Mouse (Mus musculus): Measurements from ENCODE around the gene Pitpnb. TPM values are rescaled to one million over a fixed set of nuclear protein-coding genes. Genes with fewer than 3 reads are reported as not detected.
A peak's percentile ranks its signal among the peaks of the same experiment; 100 is the strongest.

Gene Pitpnb
- polyA plus RNA-seq, 1 experiment from 2014 or later = 109 TPM

DNA sequence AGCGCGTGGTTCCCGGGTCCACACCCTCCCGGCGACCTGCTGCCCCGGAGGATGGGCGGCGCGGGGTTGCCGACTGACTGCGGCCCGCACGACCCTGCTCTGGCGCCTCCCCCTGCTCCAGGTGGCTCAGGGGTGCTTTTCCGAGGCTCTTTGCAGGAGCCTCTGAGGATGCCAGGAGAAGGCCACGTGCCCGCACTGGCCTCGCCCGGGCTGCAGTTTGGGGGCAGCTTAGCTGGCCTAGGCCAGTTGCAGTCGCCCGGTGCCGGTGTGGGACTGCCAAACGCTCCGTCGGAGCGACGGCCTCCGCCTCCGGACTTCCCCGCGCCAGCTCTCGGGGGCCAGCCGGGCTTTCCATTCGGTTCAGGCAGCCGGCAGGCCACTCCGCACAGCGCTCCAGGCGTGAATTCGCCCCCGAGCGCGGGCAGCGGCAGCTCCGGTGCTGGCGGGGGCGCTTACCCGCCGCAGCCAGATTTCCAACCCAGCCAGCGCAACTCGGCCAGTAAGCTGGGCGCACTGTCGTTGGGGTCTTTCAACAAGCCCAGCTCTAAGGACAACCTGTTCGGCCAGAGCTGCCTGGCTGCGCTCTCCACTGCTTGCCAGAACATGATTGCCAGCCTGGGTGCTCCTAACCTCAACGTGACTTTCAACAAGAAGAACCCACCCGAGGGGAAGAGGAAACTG is 89.6 kb downstream of the Pitpnb start:
- no peak overlapping the region for H3K27ac ChIP-seq (ENCODE audit: low read depth, low read length)
- WGBS = 2% methylated on average over 55 of the region's 56 CpGs
- ATAC-seq (ENCODE audit: low read depth) = no peak
- no peaks in the 10 kb centered on the region for H3K9me3 ChIP-seq (ENCODE audit: control insufficient read depth, low read length)
- H3K36me3 ChIP-seq (ENCODE audit: control insufficient read depth, insufficient read depth, low read length) = no peaks in the 10 kb centered on the region; the same call in 1 of the 2 replicates
- peaks cover 60% of the 10 kb centered on the region for H3K4me1 ChIP-seq (ENCODE audit: control insufficient read depth, insufficient read depth, low read length)
- peaks cover 2% of the 10 kb centered on the region; the same call in 1 of the 2 replicates for H3K27me3 ChIP-seq (ENCODE audit: control insufficient read depth, insufficient read depth, low read length)
- H3K9ac ChIP-seq (replicated peaks; ENCODE audit: low read depth, low read length) = peak overlapping the region; percentile 85
- peak overlapping the region; percentile 78 for H3K4me3 ChIP-seq (ENCODE audit: low read depth, low read length)
- peak overlapping the region; percentile 96 for H3K4me2 ChIP-seq (ENCODE audit: low read depth, low read length)

DNA sequence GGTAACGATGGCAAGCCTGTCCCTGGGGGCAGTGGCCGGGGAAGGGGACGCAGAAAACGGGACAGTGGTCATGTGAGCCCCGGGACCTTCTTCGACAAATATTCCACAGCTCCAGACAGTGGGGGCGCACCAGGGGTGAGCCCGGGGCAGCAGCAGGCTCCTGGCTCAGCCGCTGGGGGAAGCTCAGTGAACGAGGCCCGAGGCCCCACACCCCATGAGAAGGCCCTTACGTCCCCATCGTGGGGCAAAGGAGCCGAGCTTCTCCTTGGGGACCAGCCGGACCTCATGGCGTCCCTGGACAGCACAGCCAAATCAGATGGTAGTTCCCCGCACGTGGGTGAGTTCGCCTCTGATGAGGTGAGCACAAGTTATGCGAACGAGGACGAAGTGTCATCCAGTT is 90.3 kb downstream of the Pitpnb start:
- ATAC-seq (ENCODE audit: low read depth) = no peak
- H3K4me1 ChIP-seq (ENCODE audit: control insufficient read depth, insufficient read depth, low read length) = peaks cover 60% of the 10 kb centered on the region
- H3K27me3 ChIP-seq (ENCODE audit: control insufficient read depth, insufficient read depth, low read length) = peaks cover 2% of the 10 kb centered on the region; the same call in 1 of the 2 replicates
- no peaks in the 10 kb centered on the region; the same call in 1 of the 2 replicates for H3K36me3 ChIP-seq (ENCODE audit: control insufficient read depth, insufficient read depth, low read length)
- H3K4me3 ChIP-seq (ENCODE audit: low read depth, low read length) = peak overlapping the region; percentile 78
- 24% methylated on average over 22 of the region's 22 CpGs for WGBS
- H3K27ac ChIP-seq (ENCODE audit: low read depth, low read length) = no peak overlapping the region
- peak overlapping the region; percentile 96 for H3K4me2 ChIP-seq (ENCODE audit: low read depth, low read length)
- no peaks in the 10 kb centered on the region for H3K9me3 ChIP-seq (ENCODE audit: control insufficient read depth, low read length)
- peak overlapping the region; percentile 85 for H3K9ac ChIP-seq (replicated peaks; ENCODE audit: low read depth, low read length)

DNA sequence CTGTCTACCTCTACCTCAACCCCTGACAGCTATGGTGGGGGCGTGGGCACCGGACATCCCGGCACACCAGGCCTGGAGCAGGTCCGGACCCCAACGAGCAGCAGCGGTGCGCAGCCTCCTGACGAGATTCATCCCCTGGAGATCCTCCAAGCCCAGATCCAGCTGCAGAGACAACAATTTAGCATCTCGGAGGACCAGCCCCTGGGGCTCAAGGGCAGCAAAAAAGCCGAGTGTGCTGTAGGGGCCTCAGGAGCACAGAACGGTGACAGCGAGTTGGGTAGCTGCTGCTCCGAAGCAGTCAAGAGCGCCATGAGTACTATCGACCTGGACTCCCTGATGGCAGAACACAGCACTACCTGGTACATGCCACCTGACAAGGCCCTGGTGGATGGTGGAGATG is 90.9 kb downstream of the Pitpnb start:
- peak overlapping the region; percentile 96 for H3K4me2 ChIP-seq (ENCODE audit: low read depth, low read length)
- 44% methylated on average over 15 of the region's 15 CpGs for WGBS
- H3K27me3 ChIP-seq (ENCODE audit: control insufficient read depth, insufficient read depth, low read length) = peaks cover 2% of the 10 kb centered on the region; the same call in 1 of the 2 replicates
- H3K4me1 ChIP-seq (ENCODE audit: control insufficient read depth, insufficient read depth, low read length) = peaks cover 65% of the 10 kb centered on the region
- H3K9me3 ChIP-seq (ENCODE audit: control insufficient read depth, low read length) = no peaks in the 10 kb centered on the region
- peak overlapping the region; percentile 78 for H3K4me3 ChIP-seq (ENCODE audit: low read depth, low read length)
- H3K9ac ChIP-seq (replicated peaks; ENCODE audit: low read depth, low read length) = peak overlapping the region; percentile 85
- ATAC-seq (ENCODE audit: low read depth) = no peak
- no peak overlapping the region for H3K27ac ChIP-seq (ENCODE audit: low read depth, low read length)
- no peaks in the 10 kb centered on the region; the same call in 1 of the 2 replicates for H3K36me3 ChIP-seq (ENCODE audit: control insufficient read depth, insufficient read depth, low read length)

DNA sequence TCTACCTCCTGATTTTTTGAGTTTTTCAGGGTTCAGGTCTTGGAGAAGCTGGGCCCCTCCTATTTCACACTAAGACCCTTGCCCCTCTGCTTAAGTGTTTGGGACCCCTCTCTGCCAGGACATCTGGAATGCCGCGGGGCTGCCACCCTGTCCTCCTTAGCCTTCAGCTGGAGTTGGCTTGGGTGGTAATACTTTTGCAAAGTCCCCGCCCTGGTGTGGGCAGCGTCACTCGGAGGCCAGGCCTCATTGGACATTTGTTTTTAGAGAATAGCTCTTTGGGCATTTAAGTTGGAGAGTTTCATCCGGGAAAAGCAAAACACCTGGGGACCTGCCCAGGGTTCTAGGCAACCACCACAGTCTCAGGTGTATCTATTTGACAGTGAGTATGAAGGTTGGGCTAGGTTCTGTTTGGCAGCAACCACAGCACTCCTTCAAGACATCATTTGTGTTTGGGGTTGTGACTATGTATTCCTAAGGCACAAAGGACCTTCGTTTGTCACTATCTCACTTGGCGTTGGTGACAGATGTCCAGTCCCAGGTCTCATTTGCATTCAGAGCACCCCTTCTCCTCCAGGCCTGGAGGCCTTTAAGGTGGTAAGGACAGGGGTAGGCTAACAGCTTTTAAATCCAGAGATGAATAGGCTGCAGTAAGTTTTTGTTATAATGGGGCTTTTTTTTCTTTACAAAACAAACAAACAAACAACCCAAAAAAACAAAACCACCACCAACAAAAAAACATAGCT is 91.7 kb downstream of the Pitpnb start:
- peak overlapping the region; percentile 96 for H3K4me2 ChIP-seq (ENCODE audit: low read depth, low read length)
- 40% methylated on average over 8 of the region's 8 CpGs for WGBS
- H3K27ac ChIP-seq (ENCODE audit: low read depth, low read length) = peak overlapping the region; percentile 55; the same call in 1 of the 2 replicates
- H3K27me3 ChIP-seq (ENCODE audit: control insufficient read depth, insufficient read depth, low read length) = peaks cover 2% of the 10 kb centered on the region; the same call in 1 of the 2 replicates
- ATAC-seq (ENCODE audit: low read depth) = no peak
- no peaks in the 10 kb centered on the region for H3K9me3 ChIP-seq (ENCODE audit: control insufficient read depth, low read length)
- H3K36me3 ChIP-seq (ENCODE audit: control insufficient read depth, insufficient read depth, low read length) = no peaks in the 10 kb centered on the region; the same call in 1 of the 2 replicates
- peak overlapping the region; percentile 78 for H3K4me3 ChIP-seq (ENCODE audit: low read depth, low read length)
- peaks cover 70% of the 10 kb centered on the region for H3K4me1 ChIP-seq (ENCODE audit: control insufficient read depth, insufficient read depth, low read length)
- H3K9ac ChIP-seq (replicated peaks; ENCODE audit: low read depth, low read length) = peak overlapping the region; percentile 85

DNA sequence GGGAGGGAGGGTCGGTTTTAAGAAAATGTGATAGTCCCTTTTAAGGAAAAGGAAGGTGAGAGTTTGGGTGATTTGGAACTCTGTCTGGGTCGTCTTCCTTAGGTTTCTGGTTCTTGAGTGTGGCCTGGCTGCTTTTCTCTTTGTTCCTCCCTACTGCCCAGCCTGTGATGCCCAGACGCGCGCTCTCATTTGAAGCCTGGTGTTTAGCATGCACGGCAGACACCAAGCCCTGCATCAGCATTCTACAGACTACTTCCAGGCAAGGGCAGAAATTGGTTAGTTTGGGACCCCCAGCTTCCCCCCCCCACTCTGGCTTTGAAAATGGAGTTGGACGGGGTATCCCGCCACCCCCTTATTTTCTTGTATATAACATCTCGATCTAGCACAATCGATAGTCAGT is 92.4 kb downstream of the Pitpnb start:
- ATAC-seq (ENCODE audit: low read depth) = no peak
- WGBS = 29% methylated on average over 10 of the region's 10 CpGs
- H3K36me3 ChIP-seq (ENCODE audit: control insufficient read depth, insufficient read depth, low read length) = no peaks in the 10 kb centered on the region; the same call in 1 of the 2 replicates

DNA sequence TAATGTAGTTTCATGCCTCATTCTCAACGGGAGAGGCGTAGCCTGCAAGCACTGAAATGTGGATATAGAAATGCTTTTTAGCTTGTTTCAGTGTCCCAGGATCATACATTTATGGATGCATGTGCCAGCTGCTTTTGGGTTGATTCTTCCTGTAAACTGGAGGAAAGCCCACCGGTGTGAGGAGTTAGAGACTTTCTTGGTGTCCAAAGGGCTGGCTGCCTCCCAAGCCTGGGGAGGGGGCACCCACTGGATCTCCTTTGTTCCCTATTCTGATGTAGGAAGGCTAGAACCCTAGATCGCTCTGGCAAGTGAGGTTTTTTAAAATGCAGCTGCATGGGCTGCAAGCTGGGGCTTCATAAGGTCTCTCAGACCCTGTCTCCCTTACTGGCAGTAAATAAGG is 93.1 kb downstream of the Pitpnb start:
- Histone ChIP-seq H3K9me3 (ENCODE audit: control insufficient read depth, low read length) (no peaks in the 10 kb centered on the region), H3K9ac (replicated peaks; ENCODE audit: low read depth, low read length) (peak overlapping the region; percentile 4), H3K27me3 (ENCODE audit: control insufficient read depth, insufficient read depth, low read length) (no peaks in the 10 kb centered on the region), H3K4me1 (ENCODE audit: control insufficient read depth, insufficient read depth, low read length) (peaks cover 74% of the 10 kb centered on the region), H3K27ac (ENCODE audit: low read depth, low read length) (no peak overlapping the region), H3K4me3 (ENCODE audit: low read depth, low read length) (peak overlapping the region; percentile 78), H3K4me2 (ENCODE audit: low read depth, low read length) (peak overlapping the region; percentile 96), H3K36me3 (ENCODE audit: control insufficient read depth, insufficient read depth, low read length) (no peaks in the 10 kb centered on the region; the same call in 1 of the 2 replicates)
- ATAC-seq (ENCODE audit: low read depth) = no peak
- WGBS = 45% methylated on average over 4 of the region's 4 CpGs

More for the DNA sequence above, 92.4 kb downstream of the Pitpnb start:
- Histone ChIP-seq H3K4me3 (ENCODE audit: low read depth, low read length) (peak overlapping the region; percentile 78), H3K27me3 (ENCODE audit: control insufficient read depth, insufficient read depth, low read length) (0 out of 2 replicates have a peak, but pooled peaks cover 2% of the 10 kb centered on the region), H3K9ac (replicated peaks; ENCODE audit: low read depth, low read length) (peak overlapping the region; percentile 85; the same call in 1 of the 2 replicates), H3K4me1 (ENCODE audit: control insufficient read depth, insufficient read depth, low read length) (peaks cover 73% of the 10 kb centered on the region), H3K27ac (ENCODE audit: low read depth, low read length) (peak overlapping the region; percentile 55; the same call in 1 of the 2 replicates), H3K4me2 (ENCODE audit: low read depth, low read length) (peak overlapping the region; percentile 96), H3K9me3 (ENCODE audit: control insufficient read depth, low read length) (no peaks in the 10 kb centered on the region)

DNA sequence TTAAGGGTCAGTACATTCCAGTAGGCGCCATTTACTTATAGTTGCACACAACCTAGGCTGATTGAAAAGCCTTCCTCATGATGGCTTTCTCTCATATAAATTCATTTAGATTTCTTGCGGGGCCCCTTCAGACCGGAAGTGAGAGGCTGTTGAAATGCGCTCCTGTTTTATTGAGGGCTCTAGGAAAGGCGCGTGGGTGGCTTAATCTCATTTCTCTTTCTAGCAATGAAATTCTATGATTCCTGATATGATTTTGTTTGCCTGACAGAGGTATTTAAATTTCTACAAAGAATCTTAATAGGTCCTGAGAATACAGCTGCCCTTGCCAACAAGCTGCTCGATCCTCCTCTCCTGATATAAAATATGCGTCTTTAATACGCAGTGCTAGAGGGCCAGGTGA is 95.2 kb downstream of the Pitpnb start:
- Histone ChIP-seq H3K4me1 (ENCODE audit: control insufficient read depth, insufficient read depth, low read length) (peaks cover 62% of the 10 kb centered on the region), H3K36me3 (ENCODE audit: control insufficient read depth, insufficient read depth, low read length) (no peaks in the 10 kb centered on the region), H3K9me3 (ENCODE audit: control insufficient read depth, low read length) (no peaks in the 10 kb centered on the region), H3K9ac (replicated peaks; ENCODE audit: low read depth, low read length) (no peak overlapping the region), H3K4me3 (ENCODE audit: low read depth, low read length) (peak overlapping the region; percentile 78; the same call in 1 of the 2 replicates), H3K27ac (ENCODE audit: low read depth, low read length) (no peak overlapping the region), H3K4me2 (ENCODE audit: low read depth, low read length) (peak overlapping the region; percentile 96), H3K27me3 (ENCODE audit: control insufficient read depth, insufficient read depth, low read length) (no peaks in the 10 kb centered on the region)
- 67% methylated on average over 9 of the region's 9 CpGs for WGBS
- ATAC-seq (ENCODE audit: low read depth) = no peak

DNA sequence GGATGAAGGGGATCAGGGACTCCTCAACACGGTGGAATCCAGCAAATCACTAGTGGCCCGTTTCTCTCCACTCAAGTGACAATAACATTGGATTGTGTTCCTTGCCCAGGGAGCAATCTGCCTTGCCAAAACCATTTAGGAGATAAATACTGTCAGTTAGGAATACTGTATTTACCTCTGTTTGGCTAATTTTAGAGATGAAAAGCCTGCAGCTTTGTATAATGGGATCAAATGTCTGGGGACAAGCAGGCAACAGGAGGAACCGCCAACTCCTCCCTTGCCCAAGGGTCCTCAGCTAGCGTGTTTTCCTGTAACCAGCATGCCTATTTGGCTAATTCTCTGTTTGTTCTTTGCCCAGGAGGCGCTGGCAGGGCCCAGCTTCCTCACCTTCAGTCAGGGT is 95.7 kb downstream of the Pitpnb start:
- no peak overlapping the region for H3K9ac ChIP-seq (replicated peaks; ENCODE audit: low read depth, low read length)

DNA sequence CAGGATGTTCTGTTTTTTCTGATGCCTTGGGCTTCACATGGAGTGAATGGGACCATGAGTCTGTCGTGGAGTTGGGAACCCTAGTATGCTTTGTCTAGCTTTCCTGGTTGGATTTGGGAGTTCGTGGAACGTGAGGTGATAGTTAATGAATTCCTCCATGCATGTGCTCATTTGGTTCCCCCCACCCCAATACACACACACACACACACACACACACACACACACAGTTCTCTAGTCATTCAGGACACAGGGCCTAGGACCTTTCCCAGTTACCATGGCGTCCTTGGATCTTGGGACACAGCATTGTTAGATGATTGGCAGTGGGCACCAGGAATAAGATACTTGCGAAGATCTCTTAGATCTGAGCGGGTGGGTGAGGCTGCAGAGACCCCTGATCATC is 98.3 kb downstream of the Pitpnb start:
- H3K9me3 ChIP-seq (ENCODE audit: control insufficient read depth, low read length) = no peaks in the 10 kb centered on the region
- H3K4me1 ChIP-seq (ENCODE audit: control insufficient read depth, insufficient read depth, low read length) = peaks cover 61% of the 10 kb centered on the region
- no peak overlapping the region for H3K9ac ChIP-seq (replicated peaks; ENCODE audit: low read depth, low read length)
- H3K4me3 ChIP-seq (ENCODE audit: low read depth, low read length) = no peak overlapping the region
- ATAC-seq (ENCODE audit: low read depth) = no peak
- no peaks in the 10 kb centered on the region for H3K27me3 ChIP-seq (ENCODE audit: control insufficient read depth, insufficient read depth, low read length)
- H3K27ac ChIP-seq (ENCODE audit: low read depth, low read length) = no peak overlapping the region
- WGBS = 64% methylated on average over 6 of the region's 6 CpGs
- H3K4me2 ChIP-seq (ENCODE audit: low read depth, low read length) = no peak overlapping the region
- no peaks in the 10 kb centered on the region for H3K36me3 ChIP-seq (ENCODE audit: control insufficient read depth, insufficient read depth, low read length)

More for the DNA sequence above, 95.7 kb downstream of the Pitpnb start:
- H3K4me3 ChIP-seq (ENCODE audit: low read depth, low read length) = no peak overlapping the region
- H3K4me2 ChIP-seq (ENCODE audit: low read depth, low read length) = peak overlapping the region; percentile 96
- no peak overlapping the region for H3K27ac ChIP-seq (ENCODE audit: low read depth, low read length)
- no peak for ATAC-seq (ENCODE audit: low read depth)
- WGBS = 36% methylated on average over 5 of the region's 5 CpGs
- H3K36me3 ChIP-seq (ENCODE audit: control insufficient read depth, insufficient read depth, low read length) = no peaks in the 10 kb centered on the region
- H3K27me3 ChIP-seq (ENCODE audit: control insufficient read depth, insufficient read depth, low read length) = no peaks in the 10 kb centered on the region
- peaks cover 63% of the 10 kb centered on the region for H3K4me1 ChIP-seq (ENCODE audit: control insufficient read depth, insufficient read depth, low read length)
- no peaks in the 10 kb centered on the region for H3K9me3 ChIP-seq (ENCODE audit: control insufficient read depth, low read length)
